Mouse (Mus musculus) ZHBTc4 (cell line): ENCODE data around the gene Cpsf7.
"Not testable (repeated sequence)": the region's sequence is repeated elsewhere in the genome, so short reads cannot be mapped to it uniquely, and the experiment has no call there.

ENCODE experiments used
- DNase-seq: peaks from one replicate; pipeline ENCODE4 v3.0.0-alpha.2; 2011; ENCODE audit warnings: low read depth, low spot score

Cpsf7 gene

GRCm38 (mm10) chr19:10525106-10525901, at the start of gene Cpsf7:
TSS of gene Cpsf7 (plus strand) at chr19:10525266.
- peak; percentile 96 for DNase-seq

GRCm38 (mm10) chr19:10479541-10479940, 45.5 kb upstream of the Cpsf7 start:
- no peak for DNase-seq

GRCm38 (mm10) chr19:10482703-10483102, 42.4 kb upstream of the Cpsf7 start, which contains the start of gene Ppp1r32:
TSS of gene Ppp1r32 (minus strand) at chr19:10482928.
- DNase-seq, result peak; percentile 33

DNA sequence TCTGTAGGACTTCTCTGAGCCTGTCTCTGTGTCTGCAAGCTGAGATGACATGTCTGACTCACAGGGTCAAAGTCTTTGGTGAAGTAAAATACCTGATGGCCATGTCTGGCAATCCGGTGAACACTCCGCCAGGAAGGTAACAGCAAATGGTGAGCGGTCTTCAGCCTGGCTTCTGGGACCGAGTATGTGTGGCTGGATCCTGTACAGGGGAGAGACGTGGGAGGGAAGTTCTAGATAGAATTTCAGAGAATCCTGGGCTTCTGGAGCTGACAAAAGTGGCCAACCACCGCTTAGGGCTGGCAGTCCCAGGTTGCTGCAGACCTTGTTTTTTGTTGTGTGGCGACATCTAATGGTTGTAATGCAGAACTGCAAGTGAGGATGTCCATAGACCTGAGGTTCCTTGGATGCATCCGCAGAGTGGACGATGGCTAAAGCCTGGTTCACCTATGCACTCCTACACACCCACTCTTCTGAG, 38.8 kb upstream of the Cpsf7 start:
- peak; percentile 81 for DNase-seq

DNA sequence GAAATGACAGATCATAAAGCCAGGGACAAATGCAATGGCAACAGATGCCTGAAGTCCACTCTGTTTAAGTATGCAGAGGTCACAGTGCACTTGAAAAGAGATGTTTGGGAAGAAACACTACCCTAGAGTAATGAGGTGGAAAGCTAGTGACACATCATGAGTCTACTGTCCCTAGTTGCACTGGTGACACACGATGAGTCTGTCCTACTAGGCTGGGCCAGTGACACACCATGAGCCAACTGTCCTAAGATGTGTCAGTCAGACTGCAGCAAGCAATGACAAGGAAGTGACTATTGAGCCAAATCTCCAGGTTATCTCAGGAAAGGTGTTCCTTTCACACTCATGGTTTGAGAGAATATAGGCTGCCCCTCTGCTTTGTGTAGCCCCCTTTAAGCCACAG, 29.4 kb upstream of the Cpsf7 start:
- no peak for DNase-seq

GRCm38 (mm10) chr19:10496976-10497375, 28.1 kb upstream of the Cpsf7 start:
- DNase-seq, result no peak

DNA sequence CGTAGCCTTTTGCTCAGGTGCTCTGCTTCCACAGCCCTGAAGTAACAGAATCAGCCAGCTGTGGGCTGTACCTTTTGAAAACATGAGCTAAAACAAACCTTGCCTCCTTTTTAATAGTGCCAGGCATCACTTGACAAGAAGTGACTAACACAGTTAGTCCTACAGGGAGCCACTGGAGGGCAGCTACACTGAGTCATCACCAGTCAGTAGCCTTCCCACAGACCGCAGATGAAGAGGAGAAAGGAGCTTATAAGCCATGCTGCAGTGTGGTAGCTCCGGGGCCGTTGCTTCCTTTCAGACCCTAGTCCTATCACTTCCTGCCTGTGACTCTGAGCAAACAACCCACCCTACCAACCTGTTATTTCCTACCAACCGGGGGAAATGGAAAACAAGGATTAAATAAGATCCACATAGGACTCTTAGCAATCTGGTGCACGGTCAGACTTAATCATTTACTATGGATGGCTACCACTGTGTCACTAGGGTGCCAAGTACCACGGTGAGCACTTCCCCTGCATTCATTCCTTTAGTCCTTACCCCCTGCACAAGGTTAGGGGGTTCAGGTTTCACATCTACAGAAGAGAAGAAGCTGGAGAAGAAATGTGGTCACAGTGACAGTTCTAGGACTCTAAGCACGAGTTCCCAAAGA, 27.4 kb upstream of the Cpsf7 start:
- DNase-seq, result no peak

GRCm38 (mm10) chr19:10500581-10500980, 24.5 kb upstream of the Cpsf7 start:
- no peak for DNase-seq

DNA sequence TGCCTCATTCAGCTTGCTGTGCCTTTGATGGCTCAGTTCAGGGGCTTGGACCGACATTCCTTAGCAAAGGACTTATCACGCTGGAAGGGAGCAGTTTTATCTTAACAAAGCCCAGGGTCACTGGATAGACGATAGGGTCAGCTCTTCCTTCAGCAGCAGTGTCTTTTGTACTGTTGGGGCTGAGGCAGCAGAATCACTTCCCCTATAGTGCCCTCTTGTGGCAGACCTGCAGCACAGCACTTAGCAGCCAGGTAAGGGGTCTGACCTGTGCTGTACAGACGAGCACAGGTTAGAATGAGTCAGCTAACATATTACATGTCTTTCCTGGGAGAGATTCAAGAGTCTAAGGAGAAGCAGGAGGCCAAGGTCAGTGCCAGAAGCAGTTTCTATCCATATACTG, 22.5 kb upstream of the Cpsf7 start:
- DNase-seq, result peak; percentile 75

DNA sequence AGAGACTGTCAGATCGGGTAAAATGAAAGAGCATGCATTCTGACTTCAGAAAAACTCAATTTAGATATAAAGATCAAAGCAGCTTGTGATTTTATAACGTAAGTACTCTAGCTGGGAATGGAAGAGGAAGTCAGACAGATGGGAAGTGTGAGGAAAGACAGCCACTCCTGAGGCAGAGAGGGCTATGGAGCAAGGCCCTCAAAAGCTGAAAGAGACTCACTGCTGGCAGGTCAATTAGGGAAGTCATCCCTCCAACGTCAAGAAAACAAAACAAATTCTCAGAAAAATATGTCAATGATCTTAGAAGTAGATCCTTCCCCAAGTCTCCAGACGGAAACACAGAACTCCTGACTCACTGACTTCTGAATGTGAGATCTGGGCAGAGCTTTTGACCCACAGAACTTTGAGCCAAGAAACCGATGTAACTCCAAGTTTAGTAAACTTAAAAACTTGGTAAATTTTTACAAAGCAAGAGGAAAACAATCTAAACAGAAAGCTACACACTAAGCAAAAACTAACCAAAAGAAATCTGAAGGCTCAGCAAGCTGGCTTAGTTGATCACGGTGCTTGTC, 14.2 kb upstream of the Cpsf7 start:
- no peak for DNase-seq

GRCm38 (mm10) chr19:10520355-10520754, 4.7 kb upstream of the Cpsf7 start:
- peak; percentile 69 for DNase-seq

GRCm38 (mm10) chr19:10521926-10522325, 3.1 kb upstream of the Cpsf7 start:
- DNase-seq, result no peak

DNA sequence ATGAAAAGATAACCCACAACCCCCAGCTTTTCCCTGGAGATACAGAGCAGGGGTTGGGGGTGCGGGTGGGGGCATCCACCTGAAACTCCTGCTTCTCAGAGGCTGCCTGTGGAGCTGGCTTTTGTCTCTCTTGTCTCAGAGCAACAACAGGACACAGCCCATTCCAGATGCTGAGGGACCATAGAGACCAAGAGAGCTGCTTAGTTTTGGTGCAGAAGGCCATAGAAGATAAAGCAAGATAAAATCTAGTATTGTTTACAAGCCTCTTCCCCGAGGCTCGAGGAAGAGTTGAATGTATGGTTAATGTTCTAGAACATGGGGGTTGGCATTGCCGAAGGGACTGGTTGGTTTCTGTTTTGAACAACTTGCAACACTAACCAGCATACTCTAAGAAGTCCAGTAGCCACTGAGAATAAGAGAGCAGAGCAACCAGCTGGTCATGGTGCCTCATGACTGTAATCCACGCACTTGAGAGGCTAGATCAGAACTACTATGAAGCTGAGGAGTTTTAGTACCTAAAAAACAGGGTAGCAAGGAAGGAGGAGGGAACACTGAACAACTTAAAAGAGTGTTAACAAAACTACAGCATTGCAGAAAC, 1.5 kb upstream of the Cpsf7 start:
- DNase-seq, result no peak

DNA sequence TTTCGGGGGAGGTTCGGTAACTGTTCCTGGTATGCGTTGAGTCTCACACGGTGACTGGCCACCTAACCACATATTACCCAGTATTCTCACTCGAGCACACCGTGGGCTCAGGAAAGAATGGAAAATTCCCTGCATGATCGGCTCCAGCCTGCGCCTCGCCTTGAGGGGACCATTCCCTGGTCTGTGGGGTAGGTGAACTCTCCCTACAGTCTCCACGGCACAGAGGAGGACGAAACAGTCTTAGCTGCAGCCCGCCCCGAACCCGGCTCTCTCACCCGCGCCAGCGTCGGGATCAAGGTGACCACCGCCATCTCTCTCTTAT, 321 bp upstream of the Cpsf7 start:
- no peak for DNase-seq

DNA sequence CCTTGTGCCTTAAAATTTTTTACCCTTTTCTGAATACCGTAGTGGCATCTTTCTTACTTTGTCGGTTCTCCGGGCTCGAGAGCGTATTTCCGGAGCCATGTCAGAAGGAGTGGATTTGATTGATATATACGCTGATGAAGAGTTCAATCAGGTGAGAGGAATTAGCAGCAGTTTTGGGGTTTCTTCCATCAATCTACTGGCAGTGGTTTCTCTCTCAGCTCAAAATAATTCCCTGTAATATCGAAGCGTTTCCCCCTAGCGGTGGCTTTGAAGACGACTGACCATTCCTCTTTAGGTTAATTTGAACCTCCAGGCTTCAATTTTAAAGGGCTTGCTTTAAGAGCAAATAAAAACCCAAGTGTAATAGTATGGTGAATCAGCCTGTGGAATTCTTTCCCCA, 844 bp downstream of the Cpsf7 start, which contains the start of gene Sdhaf2:
TSS of gene Sdhaf2 (minus strand) at position 233 of the 400 bp plus-strand sequence.
- DNase-seq, result peak; percentile 72

- DNase-seq, result peak; percentile 61
These were observed 5.0 kb downstream of the Cpsf7 start for GRCm38 (mm10) chr19:10530082-10530481.

- DNase-seq, result no peak
These were observed 14.4 kb downstream of the Cpsf7 start for GRCm38 (mm10) chr19:10539454-10539853.

- DNase-seq, result peak; percentile 92
These were observed 30.8 kb downstream of the Cpsf7 start, which contains the start of gene Tmem216 for GRCm38 (mm10) chr19:10555624-10556510. TSS of gene Tmem216 (minus strand) at chr19:10556238.

GRCm38 (mm10) chr19:10557001-10557400, 31.9 kb downstream of the Cpsf7 start:
- DNase-seq, result no peak

GRCm38 (mm10) chr19:10557430-10557829, 32.4 kb downstream of the Cpsf7 start:
- no peak for DNase-seq

DNA sequence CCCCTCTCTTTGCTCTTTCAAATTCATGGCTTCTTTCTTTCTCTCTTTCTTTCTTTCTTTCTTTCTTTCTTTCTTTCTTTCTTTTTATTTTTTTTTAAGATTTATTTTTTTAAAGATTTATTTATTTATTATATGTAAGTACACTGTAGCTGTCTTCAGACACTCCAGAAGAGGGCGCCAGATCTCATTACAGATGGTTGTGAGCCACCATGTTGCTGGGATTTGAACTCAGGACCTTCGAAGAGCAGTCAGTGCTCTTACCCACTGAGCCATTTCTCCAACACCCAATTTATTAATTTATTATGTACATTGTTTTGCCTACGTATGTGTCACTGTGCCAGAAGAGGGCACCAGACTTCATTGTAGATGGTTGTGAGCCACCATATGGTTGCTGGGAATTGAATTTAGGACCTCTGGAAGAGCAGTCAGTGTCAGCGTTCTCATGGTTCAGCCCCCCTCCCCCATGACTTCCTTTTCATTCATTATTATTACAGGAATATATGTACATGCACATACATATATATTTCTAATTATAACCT, 32.8 kb downstream of the Cpsf7 start:
- not testable (repeated sequence) for DNase-seq
